Mouse (Mus musculus) kidney, adult 8-10 months (tissue): ENCODE measurements around the gene Rasgef1b.

Experiments
- DNase-seq, 2 experiments: peaks; one replicate each; pipeline ENCODE4 v3.0.0; 2022

Gene Rasgef1b

DNA sequence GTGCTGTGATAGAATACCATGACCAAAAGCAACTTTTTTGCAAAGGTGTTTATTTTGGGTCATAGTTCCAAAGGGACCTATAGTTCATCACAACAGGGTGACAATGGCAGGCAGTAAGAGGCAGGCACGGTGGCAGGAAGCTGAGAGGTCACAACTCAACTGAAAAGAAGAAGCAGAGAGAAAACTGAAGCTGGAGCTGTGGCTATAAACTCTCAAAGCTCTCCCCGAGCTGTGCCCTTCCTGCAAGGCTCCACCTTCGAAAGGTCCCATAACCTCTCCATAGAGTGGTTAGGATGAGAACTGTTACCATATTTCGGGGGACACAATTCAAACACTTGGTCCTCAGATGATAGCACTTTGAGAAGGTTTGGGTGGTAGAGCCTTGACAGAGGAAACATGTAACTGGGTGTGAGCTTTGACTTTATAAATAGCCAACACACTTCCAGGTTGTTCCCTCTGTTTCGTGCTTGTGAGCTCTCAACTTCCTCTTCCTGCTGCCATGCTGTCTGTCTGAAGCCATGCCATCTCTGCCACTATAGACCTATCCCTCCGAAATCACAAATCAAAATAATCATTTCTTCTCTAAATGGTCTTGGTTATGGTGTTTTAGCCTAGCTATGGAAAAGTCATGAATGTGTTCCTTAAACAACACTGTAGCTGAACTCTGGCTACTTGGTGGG, 240.2 kb downstream of the Rasgef1b start:
- DNase-seq, result no peak

DNA sequence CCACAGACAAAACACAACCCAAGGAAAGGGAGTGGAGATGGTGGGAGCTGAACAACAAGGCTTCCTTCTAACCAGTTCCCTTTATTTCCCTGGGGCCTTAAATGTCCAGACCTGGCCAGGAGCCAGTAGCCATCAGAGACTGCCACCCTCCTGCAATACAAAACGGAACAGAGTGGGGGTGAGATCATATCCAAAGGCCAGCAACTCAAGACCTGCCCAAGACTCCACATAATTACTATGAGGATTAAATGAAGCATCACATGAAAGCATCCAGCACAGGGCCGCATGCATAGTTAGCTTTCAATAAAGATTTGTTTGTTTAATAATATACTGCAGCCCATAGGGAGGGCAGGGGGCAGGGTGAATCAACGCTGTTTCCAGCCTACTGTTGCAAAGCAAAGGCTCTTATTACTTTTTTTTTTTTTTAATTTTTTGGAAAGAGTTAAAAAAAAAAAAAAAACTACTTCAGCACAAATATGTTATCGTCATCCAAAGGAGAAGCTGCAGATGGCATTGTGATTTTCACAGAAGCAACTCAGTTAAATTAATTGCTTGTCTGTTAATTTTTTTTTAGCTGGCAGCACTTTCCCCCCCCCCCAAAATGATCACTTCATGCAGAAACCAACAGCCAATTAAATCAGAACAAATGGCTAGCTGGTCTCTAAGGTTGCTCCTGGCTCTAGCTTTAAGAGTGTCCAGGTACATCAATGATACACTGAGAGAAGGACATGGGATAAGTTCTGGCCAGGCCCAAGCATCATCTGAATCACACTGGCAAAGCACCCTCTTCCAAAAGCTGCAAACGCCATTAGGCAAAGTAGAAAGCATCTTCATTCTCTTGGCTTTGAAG, 241.6 kb downstream of the Rasgef1b start:
- no peak for DNase-seq

DNA sequence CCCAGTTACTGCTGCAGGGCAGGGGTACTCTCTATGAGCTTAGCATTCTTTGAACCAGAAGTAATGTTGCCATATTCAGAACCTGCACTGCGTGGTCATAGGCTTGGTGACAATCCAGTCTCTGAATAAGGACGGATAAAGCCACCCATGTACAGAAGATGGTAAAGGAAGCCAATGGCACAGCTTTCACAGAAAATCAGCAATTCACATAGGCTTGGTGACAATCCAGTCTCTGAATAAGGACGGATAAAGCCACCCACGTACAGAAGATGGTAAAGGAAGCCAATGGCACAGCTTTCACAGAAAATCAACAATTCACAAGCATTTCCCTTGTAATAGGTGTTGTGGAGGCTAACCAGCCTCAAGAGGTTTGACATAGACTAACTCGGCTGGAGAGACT, 245.7 kb downstream of the Rasgef1b start:
- no peak for DNase-seq

DNA sequence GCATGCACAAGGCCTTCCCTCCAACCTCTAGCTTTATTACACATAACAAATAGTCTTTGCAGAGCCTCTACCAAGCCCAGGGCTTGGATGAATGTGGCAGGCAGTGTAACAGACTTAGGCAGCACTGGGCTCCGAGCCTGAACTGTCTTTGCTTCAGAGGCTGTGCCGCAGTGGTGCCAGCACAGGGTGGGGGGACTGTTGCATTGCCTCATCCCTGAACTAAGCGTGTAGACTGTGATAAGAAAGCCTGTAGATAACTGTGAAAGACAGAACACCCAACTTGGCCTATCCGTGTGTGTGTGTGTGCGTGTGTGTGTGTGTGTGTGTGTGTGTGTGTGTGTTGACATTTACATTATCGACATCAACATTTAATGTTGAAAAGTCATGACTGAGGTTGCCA, 246.3 kb downstream of the Rasgef1b start:
- no peak for DNase-seq

DNA sequence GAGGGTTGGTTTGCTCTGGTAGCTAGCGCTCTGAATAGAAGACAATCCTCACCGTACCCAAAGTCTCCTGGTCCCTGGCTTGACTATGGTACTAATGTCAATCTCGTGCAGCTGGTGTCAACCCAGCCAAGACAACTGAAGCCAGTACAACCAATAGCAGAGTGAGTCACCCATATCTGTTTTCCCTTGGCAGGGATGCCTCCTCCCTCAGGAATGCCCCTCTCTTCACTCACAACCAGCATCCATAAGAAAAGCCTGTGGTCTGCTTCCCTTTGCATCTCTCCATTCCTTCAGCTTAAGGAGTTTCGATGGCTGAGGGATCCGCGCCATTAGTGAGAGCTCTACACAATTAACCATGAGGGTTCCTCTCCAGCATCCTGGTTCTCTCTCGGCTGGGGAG, 246.8 kb downstream of the Rasgef1b start:
- no peak for DNase-seq

DNA sequence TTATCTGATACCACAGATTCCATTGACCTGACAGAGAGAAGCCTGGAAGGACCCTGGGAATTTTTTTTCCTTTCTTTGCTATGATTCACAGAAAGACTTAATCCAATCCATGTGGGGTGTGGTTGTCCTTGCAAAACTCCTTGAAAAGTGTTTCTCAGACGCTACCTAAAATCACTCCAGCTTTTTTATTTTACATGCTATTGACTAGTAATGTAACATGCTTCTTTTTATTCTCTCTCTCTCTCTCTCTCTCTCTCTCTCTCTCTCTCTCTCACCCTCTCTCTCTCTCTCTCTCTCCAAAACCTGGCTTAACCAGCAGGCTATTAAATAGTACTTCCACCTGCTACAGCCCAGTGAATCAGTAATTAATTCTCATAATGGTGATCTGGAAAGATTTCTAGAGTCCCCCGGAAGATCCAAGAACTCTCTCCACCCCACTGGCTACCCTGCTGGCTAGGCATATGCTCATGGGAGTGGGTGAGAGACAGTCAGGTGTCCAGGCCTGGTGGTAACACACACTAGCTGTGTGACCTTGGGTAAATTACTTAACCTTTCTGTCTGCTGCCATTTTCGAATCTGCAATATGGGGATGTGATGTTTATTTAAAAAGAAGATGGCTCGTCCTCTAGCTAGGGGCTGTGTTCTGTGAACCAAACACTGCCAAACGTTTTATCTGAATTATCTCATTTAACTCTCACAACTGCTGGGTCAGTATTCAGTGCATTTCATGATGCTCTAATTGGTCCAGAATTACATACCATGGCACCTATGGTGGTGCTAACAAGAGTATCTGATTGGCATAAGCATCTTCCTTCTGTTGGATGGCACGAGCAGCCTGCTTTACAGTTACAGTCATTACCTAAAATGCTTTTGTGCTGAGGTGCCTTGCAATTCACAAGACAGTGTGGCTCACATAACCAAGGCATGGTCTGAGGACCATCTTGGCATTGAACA, 248.5 kb downstream of the Rasgef1b start:
- DNase-seq, result no peak

DNA sequence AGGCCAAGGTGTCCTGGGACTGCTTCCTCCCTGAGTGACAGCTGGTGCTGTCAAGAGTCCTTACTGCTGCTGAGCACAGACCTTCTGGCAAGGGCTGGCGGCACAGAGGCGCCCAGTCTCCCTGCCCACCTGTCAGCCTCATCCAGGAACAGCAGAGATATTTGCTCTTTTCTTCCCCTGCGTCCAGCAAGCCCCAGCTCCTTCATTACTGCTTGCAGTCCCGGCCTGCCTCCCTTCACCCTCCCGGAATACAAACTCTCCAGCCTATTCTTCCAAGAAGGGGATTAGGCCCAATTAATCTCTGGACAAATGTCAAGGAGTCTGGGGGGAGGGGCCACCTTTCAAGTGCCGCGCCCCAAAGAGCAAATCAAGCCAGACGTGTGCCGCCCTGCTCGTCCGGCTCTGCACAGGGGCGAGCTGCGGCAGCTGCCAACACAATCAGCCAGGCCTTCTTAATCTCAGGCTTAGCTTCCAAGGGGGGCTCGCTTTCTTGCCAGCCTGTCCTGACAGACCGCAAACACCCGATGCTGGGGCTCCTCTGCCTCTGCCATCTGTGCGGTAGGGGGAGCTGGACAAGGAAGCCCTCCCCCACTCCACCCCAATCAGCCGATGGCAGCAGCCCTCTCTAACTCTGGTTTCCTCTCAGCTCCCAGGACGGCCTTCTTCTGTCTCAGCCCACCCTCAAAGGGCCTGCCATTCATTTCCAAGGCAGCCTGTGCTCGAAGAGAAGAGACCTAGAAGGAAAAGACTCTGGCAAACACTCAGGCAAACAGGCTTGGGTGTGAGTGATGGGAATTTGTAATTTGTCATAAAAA, 249.4 kb downstream of the Rasgef1b start:
- DNase-seq, result peak in 1 of 2 experiments; percentile 11

DNA sequence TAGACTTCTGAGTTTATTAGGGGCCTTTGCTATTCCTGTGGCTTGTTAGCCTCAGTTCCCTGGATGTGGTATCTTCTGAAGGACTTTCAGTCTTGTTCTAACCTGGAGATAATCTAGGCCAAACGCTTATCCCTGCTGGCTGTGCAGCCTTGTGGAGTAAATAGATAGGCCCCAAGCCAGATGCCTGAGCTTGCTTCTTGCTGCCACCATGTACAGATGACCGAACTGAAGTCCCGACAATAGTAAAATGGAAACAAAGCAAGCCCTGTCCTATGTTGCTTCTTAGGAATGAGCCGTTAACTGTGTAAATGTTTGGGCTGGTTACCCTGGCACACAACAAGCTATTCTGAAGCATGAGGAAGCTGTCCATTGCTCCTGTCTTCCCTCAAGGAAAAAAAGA, 250.1 kb downstream of the Rasgef1b start:
- DNase-seq, result no peak

DNA sequence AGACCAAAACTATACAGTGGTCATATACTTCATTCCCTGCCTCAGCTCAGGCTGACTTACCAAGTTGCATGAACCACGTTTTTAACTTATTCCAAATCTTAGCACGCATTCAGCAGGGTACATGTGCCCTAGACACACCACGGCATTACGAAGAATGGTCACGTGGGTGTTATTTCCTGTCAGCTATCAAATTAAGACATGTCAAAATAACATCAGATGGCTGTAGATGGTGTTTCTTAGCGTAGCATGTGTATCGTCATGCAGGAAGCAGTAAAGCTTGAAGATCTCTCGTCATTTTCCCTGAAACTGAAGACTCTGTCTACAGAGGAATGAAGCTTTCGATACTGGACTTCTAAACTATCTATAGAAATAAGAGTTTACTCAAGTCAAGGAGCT, 251.4 kb downstream of the Rasgef1b start:
- DNase-seq, result no peak

DNA sequence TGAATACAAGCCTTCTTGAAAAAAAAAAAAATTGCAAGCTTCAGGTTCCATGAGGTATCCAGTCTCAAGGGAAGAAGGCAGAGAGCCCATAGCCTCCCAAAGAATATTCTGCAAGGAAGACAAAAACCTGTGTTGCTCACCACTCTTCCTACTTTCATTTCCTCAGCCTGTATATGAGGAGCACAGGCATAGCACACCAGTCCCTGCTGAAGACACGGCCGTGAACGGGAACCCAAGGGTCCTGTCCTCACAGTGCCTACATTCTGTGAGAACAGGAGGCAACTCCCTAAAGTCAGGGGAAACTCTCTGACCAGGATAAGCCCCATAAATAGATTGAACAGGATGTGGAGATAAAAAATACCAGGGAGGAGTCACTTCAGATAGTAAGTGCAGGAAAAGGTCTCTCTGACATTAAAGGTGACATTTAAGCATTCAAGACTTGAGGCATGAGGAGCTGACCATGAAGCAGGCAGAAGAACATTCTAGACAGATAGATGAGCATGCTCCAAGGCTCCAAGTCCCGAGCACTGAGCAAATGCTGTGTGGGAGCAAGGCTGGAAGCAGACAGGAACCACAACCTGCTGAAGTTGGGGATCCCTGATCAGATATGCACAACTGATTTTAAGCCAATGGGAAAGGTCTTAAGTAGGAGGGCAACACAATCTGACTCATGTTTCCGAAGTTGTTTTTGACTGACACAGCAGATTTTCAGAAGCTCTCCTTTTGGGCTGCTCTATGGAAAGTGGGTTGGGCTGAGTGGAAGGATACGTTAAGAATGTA, 252.0 kb downstream of the Rasgef1b start:
- DNase-seq, result no peak

DNA sequence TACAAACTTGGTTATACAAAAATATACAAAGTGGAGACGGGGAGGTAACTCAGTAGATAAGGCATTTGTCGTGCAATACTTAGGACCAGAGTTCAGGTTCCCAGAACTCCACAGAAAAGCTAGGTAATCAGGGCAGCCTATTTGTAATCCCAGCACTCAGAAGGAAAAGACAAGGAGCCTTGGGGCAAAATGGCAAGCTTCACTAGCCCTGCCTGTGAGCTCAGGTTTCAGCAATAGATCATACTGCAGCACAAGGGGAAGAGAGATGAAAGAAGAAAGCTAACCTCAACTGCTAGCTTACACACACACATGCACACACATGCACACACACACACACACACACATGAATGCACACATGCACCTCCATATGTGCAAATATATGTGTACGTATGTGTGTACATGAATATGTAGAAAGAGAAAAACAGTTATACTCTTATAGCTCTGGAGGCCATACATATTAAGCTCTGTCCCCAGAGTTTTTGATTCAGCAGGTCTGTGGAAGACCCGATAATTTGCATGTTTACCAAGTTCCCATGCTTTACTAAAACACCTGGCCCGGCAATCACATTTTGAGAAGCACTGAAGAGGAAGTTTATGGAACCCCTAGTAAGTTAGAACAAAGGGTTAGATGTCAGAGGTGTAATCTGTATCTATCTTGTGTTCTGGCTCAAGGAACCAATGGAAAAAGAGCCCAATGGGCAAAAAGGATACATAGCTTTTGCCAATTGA, 256.1 kb downstream of the Rasgef1b start:
- DNase-seq, result no peak

DNA sequence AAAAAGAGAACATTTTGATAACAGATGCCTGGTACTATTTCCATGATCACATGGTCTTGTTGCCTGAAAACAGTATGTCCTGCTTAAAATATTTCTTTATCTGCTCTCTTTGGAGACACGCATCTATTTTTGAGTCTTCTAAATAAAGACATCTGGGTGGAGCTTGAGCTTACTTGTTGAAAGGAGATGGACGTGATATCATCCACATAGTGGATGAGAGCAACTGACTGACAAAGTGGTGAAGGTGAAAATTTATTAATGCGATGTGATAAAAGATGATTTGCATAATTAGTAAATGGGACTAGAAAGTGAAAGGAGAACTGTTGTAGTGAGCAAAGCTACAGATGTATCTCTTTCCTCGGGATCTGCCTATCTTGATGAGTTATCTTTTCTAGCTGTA, 257.1 kb downstream of the Rasgef1b start:
- no peak for DNase-seq

DNA sequence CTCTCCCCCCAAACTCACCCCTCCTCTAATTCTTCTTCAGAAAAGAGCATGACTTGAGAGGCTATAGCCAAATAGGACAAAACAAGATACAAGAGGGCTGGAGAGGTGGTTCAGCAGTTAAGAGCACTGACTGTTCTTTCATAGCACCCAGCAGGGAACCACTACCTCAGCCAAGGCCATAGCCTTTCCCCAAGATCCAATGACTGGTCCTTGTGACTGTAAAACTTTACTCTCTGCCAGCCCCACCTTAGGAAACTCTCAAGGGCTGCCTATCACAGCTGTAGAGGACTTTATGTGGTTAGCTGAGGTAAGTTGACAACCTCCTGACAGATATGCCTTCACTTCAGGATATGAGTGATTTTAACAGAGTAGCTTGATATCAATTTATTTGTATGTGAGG, 258.3 kb downstream of the Rasgef1b start:
- no peak for DNase-seq

DNA sequence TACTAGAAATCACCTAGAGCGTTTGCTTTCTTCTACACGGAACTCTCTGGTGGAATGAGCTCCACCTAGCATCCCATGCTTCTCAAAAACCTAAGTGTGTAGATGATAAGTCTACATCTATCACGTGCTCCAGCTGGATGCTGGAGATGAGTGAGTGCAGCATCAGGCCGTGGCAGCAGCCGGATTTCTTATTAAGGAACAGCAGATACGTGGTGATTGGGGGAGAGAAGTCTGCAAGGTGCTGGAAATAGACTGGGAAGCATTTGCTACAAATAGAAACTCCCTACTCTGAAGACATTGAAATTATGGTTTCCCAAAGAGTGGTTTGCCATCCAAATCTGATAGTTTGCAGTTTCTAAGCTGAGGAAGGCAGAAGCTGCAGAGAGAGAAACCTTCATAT, 269.9 kb downstream of the Rasgef1b start:
- no peak for DNase-seq

DNA sequence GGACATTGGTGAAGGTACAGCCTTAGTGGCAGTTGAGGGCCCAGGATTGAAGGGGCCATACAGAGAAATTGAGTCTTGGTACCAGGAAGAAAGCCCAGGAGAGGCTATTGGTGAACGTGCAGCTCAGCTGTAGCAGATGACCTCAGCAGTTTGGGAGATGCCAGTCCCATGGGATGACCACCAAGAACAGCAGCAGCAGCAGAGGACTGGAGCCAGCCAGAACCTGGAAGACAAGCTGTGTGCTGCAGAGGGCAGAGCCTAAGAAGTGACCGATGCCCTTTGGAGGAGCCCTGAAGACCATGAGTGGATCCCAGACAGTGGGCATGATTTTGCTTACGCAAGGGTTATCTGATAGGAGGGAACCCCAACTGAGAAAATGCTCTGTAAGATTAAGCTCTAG, 271.6 kb downstream of the Rasgef1b start:
- no peak for DNase-seq

DNA sequence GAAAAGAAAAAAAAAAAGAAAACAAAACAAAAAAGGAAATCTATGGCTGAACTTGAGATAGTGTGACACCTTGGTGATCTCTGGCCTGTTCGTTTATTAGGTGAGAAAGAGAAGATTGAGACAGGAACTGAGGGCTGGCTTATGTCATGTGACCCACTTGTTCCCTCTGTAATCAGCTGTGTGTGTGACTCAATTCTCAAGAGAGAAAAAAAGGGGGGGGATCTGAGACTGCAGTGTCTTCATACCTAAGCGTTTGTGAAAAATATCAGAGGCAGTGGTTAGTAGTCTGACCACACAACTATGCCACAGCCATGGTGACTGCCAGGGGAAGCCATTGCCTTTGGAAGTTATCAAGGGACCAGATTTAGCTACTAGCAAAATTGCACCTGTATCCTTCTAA, 276.9 kb downstream of the Rasgef1b start:
- DNase-seq, result no peak

DNA sequence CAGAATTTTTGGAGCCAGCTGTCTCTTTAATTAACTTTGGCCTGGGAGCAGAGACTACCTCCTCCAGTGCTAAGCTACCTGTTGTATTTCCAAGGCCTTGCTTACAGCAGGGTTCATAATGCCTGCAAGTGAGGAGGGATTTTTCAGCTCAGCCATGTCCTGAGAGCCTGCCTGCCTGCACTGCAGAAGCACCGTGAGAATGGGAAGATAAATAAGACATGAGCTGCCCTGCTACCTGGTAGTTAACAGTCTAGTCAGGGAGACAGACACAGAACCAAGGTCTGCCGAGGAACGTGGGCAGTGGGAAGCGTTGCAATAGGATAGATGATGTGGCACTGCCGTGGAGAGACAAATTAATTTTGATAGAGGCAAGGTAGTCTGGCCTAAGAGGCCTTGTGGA, 277.4 kb downstream of the Rasgef1b start:
- DNase-seq, result no peak

DNA sequence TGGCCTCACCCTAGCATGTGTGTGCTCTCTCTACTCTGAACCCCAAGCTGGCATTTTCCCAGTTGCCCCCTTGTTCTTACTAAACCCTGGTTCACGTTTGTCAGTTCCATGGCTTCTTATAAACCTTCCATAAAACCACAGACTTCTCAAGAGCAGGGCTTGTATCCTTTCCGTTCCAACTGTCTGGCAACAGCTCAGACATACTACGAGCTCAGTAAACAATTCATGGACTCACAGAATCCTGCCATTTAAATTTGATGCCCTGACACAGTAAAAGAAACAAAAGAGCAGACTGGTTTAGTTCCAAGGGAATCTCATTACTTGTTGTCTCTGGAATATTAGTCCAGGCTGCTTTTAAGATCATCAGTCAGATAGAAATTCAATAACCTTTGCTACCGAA, 277.9 kb downstream of the Rasgef1b start:
- DNase-seq, result no peak

DNA sequence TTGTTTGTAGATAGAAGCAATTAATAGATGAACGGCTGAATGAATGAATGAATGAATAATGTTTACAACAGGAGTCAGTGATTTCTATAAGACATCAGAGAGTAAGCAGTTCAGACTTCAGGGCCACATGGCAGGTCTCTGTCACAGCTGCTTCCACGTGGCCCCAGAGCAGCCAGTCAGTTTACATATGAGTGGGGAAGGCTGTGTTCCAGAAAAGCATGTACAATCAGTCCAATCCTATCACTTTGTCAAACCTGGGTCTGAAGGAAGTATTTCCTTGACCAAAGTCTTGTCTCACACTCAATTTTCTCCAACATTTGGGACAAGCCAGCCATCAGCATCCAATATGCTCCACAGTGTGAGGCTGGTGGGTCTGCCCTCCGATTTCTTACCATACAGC, 278.4 kb downstream of the Rasgef1b start:
- no peak for DNase-seq

DNA sequence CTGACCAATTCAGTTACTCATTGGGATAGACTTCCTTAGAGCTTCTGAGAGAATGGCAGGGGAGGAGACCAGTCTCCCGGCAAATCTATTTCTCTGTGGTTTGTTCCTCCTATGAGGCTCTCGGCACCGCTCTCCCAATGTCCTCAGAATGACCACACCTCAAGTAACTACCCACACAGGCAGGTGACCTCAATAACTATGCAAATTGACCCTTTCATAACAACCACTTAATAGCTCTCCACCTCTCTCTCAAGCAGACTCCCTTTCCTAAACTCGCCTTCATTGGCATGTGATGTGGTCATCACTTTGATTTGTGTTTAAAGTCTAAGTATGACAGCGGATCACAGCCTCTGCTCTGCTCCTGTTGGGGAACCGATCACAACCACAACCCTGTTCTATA, 281.4 kb downstream of the Rasgef1b start:
- DNase-seq, result no peak

DNA sequence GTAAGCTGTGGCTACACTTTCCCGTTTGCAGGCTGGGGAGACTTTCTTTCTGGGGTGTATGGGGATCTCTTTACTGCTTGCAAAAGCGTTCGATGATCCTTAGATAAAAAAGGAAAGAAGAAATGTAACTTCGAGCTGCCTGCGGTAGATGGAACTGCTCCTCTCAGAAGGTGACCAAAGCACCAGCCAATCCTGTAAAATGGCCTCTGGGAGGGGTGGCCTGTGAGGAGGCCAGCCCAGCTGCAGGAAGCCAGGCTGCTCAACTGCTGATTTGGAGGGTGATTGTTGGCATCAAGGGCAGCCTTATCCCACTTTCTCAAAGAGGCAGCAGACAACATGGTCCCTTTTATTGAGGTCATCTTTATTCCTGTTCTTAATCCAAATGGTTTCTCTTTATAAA, 283.6 kb downstream of the Rasgef1b start:
- no peak for DNase-seq
